Mouse (Mus musculus) kidney, postnatal 14 days (tissue): ENCODE measurements around the gene Usp3.

Experiments
- DNase-seq: peaks from one replicate; pipeline ENCODE4 v3.0.0; 2022; ENCODE audit warnings: mixed read lengths

The Usp3 gene

GRCm38 (mm10) chr9:66562215-66562614 is 30.7 kb downstream of the Usp3 start:
- DNase-seq: no peak

GRCm38 (mm10) chr9:66561496-66561895 is 31.4 kb downstream of the Usp3 start:
- DNase-seq: peak; percentile 39

- DNase-seq: no peak
Measured at GRCm38 (mm10) chr9:66560728-66561127, 32.2 kb downstream of the Usp3 start.

- DNase-seq: peak; percentile 60
Measured at GRCm38 (mm10) chr9:66560295-66560694, 32.6 kb downstream of the Usp3 start.

GRCm38 (mm10) chr9:66558971-66559370 is 34.0 kb downstream of the Usp3 start:
- peak; percentile 21 for DNase-seq

- no peak for DNase-seq
Measured at GRCm38 (mm10) chr9:66542785-66543184, 50.2 kb downstream of the Usp3 start.

GRCm38 (mm10) chr9:66521595-66521994 is 71.3 kb downstream of the Usp3 start:
- DNase-seq: no peak

- no peak for DNase-seq
Measured at GRCm38 (mm10) chr9:66520299-66520698, 72.6 kb downstream of the Usp3 start.

- DNase-seq: peak; percentile 44
Measured at GRCm38 (mm10) chr9:66518901-66519300, 74.0 kb downstream of the Usp3 start.

- no peak for DNase-seq
Measured at GRCm38 (mm10) chr9:66518251-66518650, 74.7 kb downstream of the Usp3 start.

- no peak for DNase-seq
Measured at GRCm38 (mm10) chr9:66517746-66518145, 75.2 kb downstream of the Usp3 start.

- no peak for DNase-seq
Measured at GRCm38 (mm10) chr9:66516296-66516940, 76.5 kb downstream of the Usp3 start.

GRCm38 (mm10) chr9:66515680-66516210 is 77.2 kb downstream of the Usp3 start:
- DNase-seq: no peak

- DNase-seq: no peak
Measured at GRCm38 (mm10) chr9:66515115-66515514, 77.8 kb downstream of the Usp3 start.

- DNase-seq: peak; percentile 79
Measured at GRCm38 (mm10) chr9:66514256-66514770, 78.6 kb downstream of the Usp3 start, which contains the start of gene Fbxl22. Fbxl22 (minus strand) TSS chr9:66514593.

GRCm38 (mm10) chr9:66513661-66514255 is 79.2 kb downstream of the Usp3 start:
- no peak for DNase-seq

GRCm38 (mm10) chr9:66513150-66513549 is 79.8 kb downstream of the Usp3 start:
- DNase-seq: no peak

- peak; percentile 91 for DNase-seq
Measured at GRCm38 (mm10) chr9:66512351-66512671, 80.6 kb downstream of the Usp3 start.

- peak; percentile 97 for DNase-seq
Measured at GRCm38 (mm10) chr9:66511580-66512350, 81.2 kb downstream of the Usp3 start.

- DNase-seq: peak; percentile 30
Measured at GRCm38 (mm10) chr9:66510944-66511343, 82.0 kb downstream of the Usp3 start.

- no peak for DNase-seq
Measured at GRCm38 (mm10) chr9:66510351-66510841, 82.5 kb downstream of the Usp3 start.

- no peak for DNase-seq
Measured at GRCm38 (mm10) chr9:66508890-66509399, 84.0 kb downstream of the Usp3 start.

GRCm38 (mm10) chr9:66507684-66508083 is 85.3 kb downstream of the Usp3 start:
- DNase-seq: no peak
